Mouse (Mus musculus) liver, postnatal 0 days (tissue): ENCODE results near the gene Gnao1. TPM values are rescaled to one million over a fixed set of nuclear protein-coding genes. Genes with fewer than 3 reads are reported as not detected.

Source experiments
- ATAC-seq: fragments of 200-750 bp; cut with Nextera tagmentation; 2 replicates; pipeline ENCODE4 v1.8.0; 2017; ENCODE audit warnings: mild to moderate bottlenecking, moderate library complexity
- DNase-seq: peaks from one replicate; pipeline ENCODE4 v3.0.0-alpha.2; 2016
- H3K27ac ChIP-seq: fragments of 300-500 bp; sonication (generic); 2 replicates; pipeline ENCODE4 v1.5.1; 2014; ENCODE audit warnings: antibody characterized with exemption, moderate library complexity, mild to moderate bottlenecking, low read depth
- H3K27me3 ChIP-seq: fragments of 300-500 bp; sonication (generic); 2 replicates; pipeline ENCODE4 v1.6.1; 2014; ENCODE audit warnings: low read length, control low read depth, mixed read lengths; ENCODE audit not compliant: insufficient read depth
- H3K36me3 ChIP-seq: fragments of 300-500 bp; sonication (generic); replicated peaks from 2 replicates; pipeline ENCODE4 v1.6.1; 2014; ENCODE audit warnings: mild to moderate bottlenecking, control low read depth, low read length, moderate library complexity, mixed read lengths; ENCODE audit not compliant: insufficient read depth
- H3K4me1 ChIP-seq: fragments of 300-500 bp; sonication (generic); 2 replicates; pipeline ENCODE4 v1.6.1; 2014; ENCODE audit warnings: antibody characterized with exemption, mild to moderate bottlenecking, control low read depth; ENCODE audit not compliant: insufficient read depth
- H3K4me2 ChIP-seq: fragments of 300-500 bp; sonication (generic); 2 replicates; pipeline ENCODE4 v1.6.1; 2014; ENCODE audit warnings: low read depth, mild to moderate bottlenecking, low read length, moderate library complexity, mixed read lengths
- H3K4me3 ChIP-seq: fragments of 300-500 bp; sonication (generic); 2 replicates; pipeline ENCODE4 v1.5.1; 2014; ENCODE audit warnings: low read depth, low read length
- H3K9ac ChIP-seq: fragments of 300-500 bp; sonication (generic); replicated peaks from 2 replicates; pipeline ENCODE4 v1.6.1; 2014; ENCODE audit warnings: mild to moderate bottlenecking, moderate library complexity
- H3K9me3 ChIP-seq: fragments of 300-500 bp; sonication (generic); 2 replicates; pipeline ENCODE4 v1.6.1; 2016; ENCODE audit warnings: mild to moderate bottlenecking, control low read depth, low read length, mixed read lengths
- CTCF ChIP-seq: sonication (generic); IDR thresholded peaks from 2 replicates; pipeline ENCODE4 v1.5.1; 2016; ENCODE audit warnings: antibody characterized with exemption, low read depth
- EP300 ChIP-seq: IDR thresholded peaks from 2 replicates; pipeline ENCODE4 v1.6.1; 2016; ENCODE audit warnings: antibody characterized with exemption, low read depth, mild to moderate bottlenecking
- WGBS: fragments of 180-500 bp; shearing (Covaris S2); extraction: QIAGEN DNeasy Blood & Tissue Kit; methylation state at CpG from one replicate; pipeline ENCODE4 v1.1.7; 2014; ENCODE audit not compliant: insufficient replicate concordance; 5-methylcytosine and 5-hydroxymethylcytosine counted together
- polyA plus RNA-seq: library from polyadenylated mRNA; unstranded; fragments of >200 nt; fragmentation: Nextera tagmentation; extraction: Ambion mirVana; gene quantifications from 2 replicates; pipeline ENCODE4 v1.2.1, GENCODE M21; 2015

Gene Gnao1
- polyA plus RNA-seq, 1 experiment from 2014 or later: 0.08 TPM

DNA sequence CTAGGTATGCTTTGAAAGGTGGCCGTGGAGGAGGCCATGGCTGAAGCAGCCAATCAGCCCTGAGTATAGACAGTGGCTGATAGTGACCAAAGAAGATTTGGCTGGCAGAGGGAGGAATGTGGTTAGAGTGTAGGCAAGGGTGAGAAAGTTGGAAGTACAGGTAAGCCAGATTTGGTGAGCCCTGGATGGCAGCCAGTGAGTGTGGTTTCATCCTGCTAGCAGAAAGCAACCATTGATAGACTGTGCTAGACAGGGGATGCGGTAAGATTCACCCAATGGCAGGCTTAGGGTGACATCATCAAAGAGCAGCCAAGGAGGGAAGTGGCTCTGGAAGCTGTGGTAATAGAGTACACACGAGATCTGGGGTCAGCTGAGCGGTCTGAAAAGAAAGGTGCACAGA, 88.8 kb downstream of the Gnao1 start:
- ATAC-seq (no peak), DNase-seq (no peak)
- Histone ChIP-seq H3K36me3 (no peaks in the 10 kb centered on the region), H3K4me1 (no peaks in the 10 kb centered on the region), H3K9ac (no peak overlapping the region), H3K27ac (no peak overlapping the region), H3K4me3 (no peak overlapping the region), H3K9me3 (no peaks in the 10 kb centered on the region), H3K4me2 (no peak overlapping the region), H3K27me3 (no peaks in the 10 kb centered on the region)
- TF ChIP-seq CTCF (no peak), EP300 (no peak)
- WGBS: 65% methylated on average over 4 of the region's 4 CpGs

DNA sequence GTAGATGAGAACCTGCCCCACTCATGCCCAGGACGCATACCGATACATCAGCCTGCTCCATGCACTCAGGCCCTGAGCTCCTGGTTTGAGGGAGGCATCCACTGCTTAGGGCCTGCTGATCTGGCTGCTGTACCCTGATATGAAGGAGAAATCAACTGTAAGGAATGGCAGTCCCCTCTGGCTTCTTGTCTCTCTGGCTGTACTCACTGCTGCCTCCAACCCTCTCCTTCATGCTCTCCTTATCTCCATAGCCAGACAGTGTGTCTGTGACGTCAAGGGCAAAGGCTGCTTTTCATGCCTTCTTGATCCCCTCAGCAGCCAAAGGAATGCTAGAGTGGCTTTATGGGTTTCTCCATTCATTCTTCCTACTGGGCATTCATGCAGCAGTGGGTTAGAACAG, 92.3 kb downstream of the Gnao1 start:
- Histone ChIP-seq H3K4me3 (no peak overlapping the region), H3K36me3 (no peaks in the 10 kb centered on the region), H3K27me3 (no peaks in the 10 kb centered on the region), H3K4me1 (no peaks in the 10 kb centered on the region), H3K9me3 (no peaks in the 10 kb centered on the region), H3K27ac (no peak overlapping the region), H3K9ac (no peak overlapping the region), H3K4me2 (no peak overlapping the region)
- no peak for TF ChIP-seq CTCF
- TF ChIP-seq EP300: peak; percentile 56; the same call in 1 of the 2 replicates
- WGBS: 55% methylated on average over 3 of the region's 3 CpGs
- DNase-seq (no peak), ATAC-seq (peak; percentile 64)

DNA sequence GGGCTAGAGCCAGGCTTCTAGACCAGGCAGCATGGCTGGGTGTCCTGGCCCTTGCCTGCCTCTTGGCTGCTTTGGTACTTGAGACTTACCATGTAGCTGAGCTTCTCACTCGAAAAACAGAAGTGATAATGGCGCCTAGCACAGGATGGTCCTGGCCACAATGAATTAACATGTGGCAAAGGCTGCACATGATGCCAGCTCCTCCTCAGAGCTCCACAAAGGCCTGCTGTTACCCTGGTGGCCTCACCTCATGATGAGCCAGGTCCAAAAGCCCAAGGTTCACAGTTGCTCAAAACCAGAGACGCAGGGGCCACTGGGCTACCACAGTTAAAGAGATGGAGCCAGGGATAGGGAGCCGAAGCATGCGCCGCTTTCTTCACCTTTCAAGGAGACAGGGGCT, 97.2 kb downstream of the Gnao1 start:
- 74% methylated on average over 6 of the region's 6 CpGs for WGBS
- H3K4me1 ChIP-seq: peaks cover 17% of the 10 kb centered on the region; the same call in 1 of the 2 replicates
- no peak for TF ChIP-seq EP300
- TF ChIP-seq CTCF: no peak
- no peaks in the 10 kb centered on the region for H3K36me3 ChIP-seq
- no peak overlapping the region for H3K27ac ChIP-seq
- no peak overlapping the region for H3K4me2 ChIP-seq
- DNase-seq (no peak), ATAC-seq (no peak)
- H3K9me3 ChIP-seq: no peaks in the 10 kb centered on the region
- H3K9ac ChIP-seq: no peak overlapping the region
- no peak overlapping the region for H3K4me3 ChIP-seq
- H3K27me3 ChIP-seq: no peaks in the 10 kb centered on the region

DNA sequence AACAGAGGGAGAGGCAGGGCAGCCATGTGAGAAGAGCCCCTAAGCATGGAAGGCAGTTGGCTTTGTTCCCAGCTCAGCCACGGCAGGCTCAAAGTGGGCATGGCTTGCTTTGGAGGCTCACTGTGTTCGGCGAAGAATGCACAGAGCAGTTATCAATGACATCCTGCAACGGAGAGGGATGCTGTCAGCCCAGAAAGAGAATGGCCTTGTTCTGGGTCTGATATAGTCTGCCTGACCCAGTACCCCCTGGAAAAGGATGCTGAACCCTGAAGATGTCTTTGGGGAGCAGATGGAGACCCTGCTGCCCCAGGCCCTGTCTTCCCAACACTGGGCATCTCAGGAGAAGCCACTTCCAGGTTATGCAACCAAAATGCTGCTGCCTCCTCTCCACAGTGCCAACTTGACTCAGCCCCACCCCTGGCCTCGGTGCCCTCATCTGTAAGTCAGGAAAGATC, 98.2 kb downstream of the Gnao1 start:
- Histone ChIP-seq H3K27ac (no peak overlapping the region), H3K4me3 (no peak overlapping the region), H3K36me3 (no peaks in the 10 kb centered on the region), H3K9me3 (no peaks in the 10 kb centered on the region), H3K9ac (no peak overlapping the region), H3K27me3 (no peaks in the 10 kb centered on the region), H3K4me2 (no peak overlapping the region), H3K4me1 (peaks cover 24% of the 10 kb centered on the region)
- TF ChIP-seq EP300 (no peak), CTCF (no peak)
- no peak for ATAC-seq
- 58% methylated on average over 5 of the region's 5 CpGs for WGBS
- DNase-seq: no peak

DNA sequence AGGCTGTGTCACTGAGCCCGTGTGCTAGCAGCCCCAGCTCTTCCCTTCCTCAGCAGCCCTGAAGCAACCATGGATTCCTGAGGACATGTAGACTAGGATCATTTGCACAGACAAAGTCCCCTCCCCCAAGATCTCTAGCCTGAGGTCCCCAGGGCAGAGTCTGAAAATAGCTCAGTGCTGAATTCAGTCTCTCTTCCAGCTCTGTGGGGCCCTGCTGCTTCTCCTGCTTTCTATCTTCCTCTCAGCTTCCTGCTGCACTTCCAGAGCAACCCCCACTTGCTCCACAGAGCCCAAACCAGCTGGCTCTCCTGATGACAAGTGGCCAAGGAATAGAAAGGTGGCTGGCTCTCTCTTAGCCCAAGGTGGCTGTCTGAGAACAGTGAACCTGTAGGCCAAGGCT, 98.8 kb downstream of the Gnao1 start:
- TF ChIP-seq EP300: no peak
- no peak for TF ChIP-seq CTCF
- H3K36me3 ChIP-seq: no peaks in the 10 kb centered on the region
- H3K27me3 ChIP-seq: no peaks in the 10 kb centered on the region
- H3K27ac ChIP-seq: no peak overlapping the region
- ATAC-seq: no peak
- no peak overlapping the region for H3K9ac ChIP-seq
- H3K4me1 ChIP-seq: peaks cover 24% of the 10 kb centered on the region
- no peak for DNase-seq
- H3K4me3 ChIP-seq: no peak overlapping the region
- no peaks in the 10 kb centered on the region for H3K9me3 ChIP-seq
- 48% methylated on average over 1 of the region's 1 CpGs for WGBS
- no peak overlapping the region for H3K4me2 ChIP-seq

DNA sequence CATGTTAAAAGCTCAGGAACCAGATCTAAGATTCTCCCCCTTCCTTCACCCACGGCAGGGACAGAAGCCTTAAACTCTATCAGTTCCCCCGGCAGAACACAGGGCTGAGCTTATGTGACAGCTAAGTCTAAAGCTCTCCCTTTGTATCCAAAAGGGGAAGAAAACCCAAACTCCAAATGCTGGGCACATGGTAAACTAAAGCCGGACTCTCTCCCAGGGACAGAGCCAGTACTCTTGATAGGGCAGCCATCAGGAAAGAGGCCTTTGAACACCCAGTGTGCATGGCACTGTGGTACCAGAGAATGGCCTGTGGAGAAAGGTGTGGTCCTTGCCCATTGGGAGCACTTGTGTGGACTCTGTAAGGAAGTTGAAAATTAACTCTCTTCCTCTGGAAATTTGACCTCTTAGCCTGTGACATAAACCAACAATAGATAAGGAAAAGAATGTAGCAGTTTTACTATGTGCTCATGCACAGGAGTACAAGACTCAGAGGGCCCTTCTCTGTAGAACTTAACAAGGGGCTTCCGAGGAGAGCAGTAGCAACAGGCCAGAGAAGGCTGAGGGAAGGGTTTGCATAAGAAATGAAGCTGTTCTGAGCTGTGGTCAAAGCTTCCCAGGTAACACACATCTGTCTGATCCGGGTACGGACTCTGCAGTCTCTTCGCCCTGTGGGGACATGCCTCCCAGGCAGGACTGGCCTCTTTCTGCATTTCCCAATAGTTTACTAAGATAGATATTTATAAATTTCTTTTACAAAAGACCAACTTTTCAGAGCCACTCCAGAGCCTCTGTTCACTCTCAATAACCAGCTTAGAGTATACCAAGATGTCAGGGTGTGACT, 102.2 kb downstream of the Gnao1 start:
- peak overlapping the region; percentile 20; the same call in 1 of the 2 replicates for H3K4me2 ChIP-seq
- no peak overlapping the region for H3K4me3 ChIP-seq
- WGBS: 44% methylated on average over 7 of the region's 7 CpGs
- H3K9me3 ChIP-seq: no peaks in the 10 kb centered on the region
- no peaks in the 10 kb centered on the region for H3K27me3 ChIP-seq
- H3K36me3 ChIP-seq: no peaks in the 10 kb centered on the region
- DNase-seq: no peak
- no peak overlapping the region for H3K27ac ChIP-seq
- TF ChIP-seq EP300 (no peak), CTCF (no peak)
- no peak overlapping the region for H3K9ac ChIP-seq
- peaks cover 24% of the 10 kb centered on the region for H3K4me1 ChIP-seq
- ATAC-seq: peak; percentile 57
